Comparison of ENCODE assay signal across 8 mouse cellular contexts in genomic region chr7:13024805-13025204, GRCm38 (mm10). TPM values are rescaled to one million over a fixed set of nuclear protein-coding genes. Genes with fewer than 3 reads are reported as not detected.
DNase-seq lines count a peak whose midpoint lies in the region; ATAC-seq lines count a peak whose summit lies in the region.

No protein-coding gene starts in this region.

- H3K9ac ChIP-seq in intestine, embryonic 14.5 days (ENCODE audit: low read length), result peak overlapping the region; percentile 94

- H3K9me3 ChIP-seq in intestine, embryonic 14.5 days (ENCODE audit: control insufficient read depth, low read length), result no peaks in the 10 kb centered on the region

- ATAC-seq in intestine, embryonic 14.5 days (replicated peaks; ENCODE audit: low FRiP score, low TSS enrichment, low read depth), result peak; percentile 59

- peaks cover 43% of the 10 kb centered on the region for H3K36me3 ChIP-seq in intestine, embryonic 14.5 days (ENCODE audit: control insufficient read depth, insufficient read depth, low read length)

- no peaks in the 10 kb centered on the region for H3K27me3 ChIP-seq in intestine, embryonic 14.5 days (replicated peaks; ENCODE audit: control insufficient read depth, insufficient read depth, low read length)

- H3K4me2 ChIP-seq in intestine, embryonic 14.5 days (ENCODE audit: low read length), result peak overlapping the region; percentile 70

- intact Hi-C loops in left cerebral cortex, postnatal 4 days (cut with DNase I), result no loop called here

- H3K4me1 ChIP-seq in intestine, embryonic 14.5 days (replicated peaks; ENCODE audit: control insufficient read depth, insufficient read depth, low read length), result peaks cover 14% of the 10 kb centered on the region

- H3K4me3 ChIP-seq in intestine, embryonic 14.5 days (ENCODE audit: low read depth, low read length), result peak overlapping the region; percentile 72

- H3K27ac ChIP-seq in intestine, embryonic 14.5 days (ENCODE audit: low read depth), result peak overlapping the region; percentile 99

- WGBS in intestine, embryonic 14.5 days, result under 1% methylated on average over 26 of the region's 44 CpGs

- peak; percentile 81 for DNase-seq in ZHBTc4 (ENCODE audit: low read depth, low spot score)
- DNase-seq in cerebellum, postnatal 4 days (ENCODE audit: low spot score in 2 of 2), result peak; percentile 72 to 88
- peak; percentile 41 to 56 for DNase-seq in gastrocnemius, adult 8-10 months (ENCODE audit: low spot score in 2 of 2)
- peak; percentile 87 for DNase-seq in intestine, embryonic 14.5 days (ENCODE audit: low spot score)
- DNase-seq in left cerebral cortex, postnatal 4 days, result peak; percentile 91
- DNase-seq in mesoderm, embryonic 11.5 days (ENCODE audit: low read depth, low spot score), result peak; percentile 81
- DNase-seq in skeletal muscle tissue, adult 2 months (ENCODE audit: low read depth, low spot score), result peak; percentile 30
- DNase-seq in c-Kit-positive CD71-positive TER-119-positive erythroid progenitor cells, embryonic 14.5 days (ENCODE audit: low spot score), result no peak

RNA-seq across cellular contexts. Expression of gene Chmp2a, which starts 9.8 kb away (rescaled TPM):
- total RNA-seq in gastrocnemius, adult 8-10 months (2022), result 100 to 1,000 TPM in 1 of 4 experiments, 10 to 100 TPM in 3; 85.5 to 101 (median 92.9) TPM
- polyA plus RNA-seq in intestine, embryonic 14.5 days (2014; fragmentation: Nextera tagmentation; extraction: Ambion mirVana), result 157 and 161 TPM in 2 replicates
- total RNA-seq in left cerebral cortex, postnatal 4 days (2021), result 100 to 1,000 TPM; 120 to 122 TPM

RNA-seq across cellular contexts. Expression of gene Ube2m, which starts 13.3 kb away (rescaled TPM):
- total RNA-seq in gastrocnemius, adult 8-10 months (2022), result 100 to 1,000 TPM; 139 to 166 (median 147) TPM
- polyA plus RNA-seq in intestine, embryonic 14.5 days (2014; fragmentation: Nextera tagmentation; extraction: Ambion mirVana), result 72.7 and 124 TPM in 2 replicates
- total RNA-seq in left cerebral cortex, postnatal 4 days (2021), result 100 to 1,000 TPM; 198 to 213 TPM

RNA-seq across cellular contexts. Expression of gene Zbtb45, which starts 15.0 kb away (rescaled TPM):
- total RNA-seq in gastrocnemius, adult 8-10 months (2022), result 1 to 10 TPM; 2.5 to 3.6 (median 2.8) TPM
- polyA plus RNA-seq in intestine, embryonic 14.5 days (2014; fragmentation: Nextera tagmentation; extraction: Ambion mirVana), result 23.7 and 26.9 TPM in 2 replicates
- 10 to 100 TPM; 35.1 to 36.6 TPM for total RNA-seq in left cerebral cortex, postnatal 4 days (2021)

RNA-seq across cellular contexts. Expression of gene Trim28, which starts 25.9 kb away (rescaled TPM):
- total RNA-seq in gastrocnemius, adult 8-10 months (2022), result 10 to 100 TPM; 58.7 to 75.7 (median 62.7) TPM
- polyA plus RNA-seq in intestine, embryonic 14.5 days (2014; fragmentation: Nextera tagmentation; extraction: Ambion mirVana), result 390 and 414 TPM in 2 replicates
- 100 to 1,000 TPM; 412 to 415 TPM for total RNA-seq in left cerebral cortex, postnatal 4 days (2021)

RNA-seq across cellular contexts. Expression of gene Slc27a5, which starts 26.8 kb away (rescaled TPM):
- total RNA-seq in gastrocnemius, adult 8-10 months (2022), result under 1 TPM in 1 of 4 experiments, not detected in 3; 0.16 TPM
- polyA plus RNA-seq in intestine, embryonic 14.5 days (2014; fragmentation: Nextera tagmentation; extraction: Ambion mirVana), result 0.38 TPM in 1 of 2 replicates, not detected in the other
- total RNA-seq in left cerebral cortex, postnatal 4 days (2021), result under 1 TPM; 0.32 to 0.36 TPM

Comparison
In these comparisons a context has a peak if more than half of its experiments do, and no peak if none do; other contexts are left out.
1. RNA of gene Zbtb45, which starts 15.0 kb away (total RNA-seq): 35.1 to 36.6 TPM in left cerebral cortex, postnatal 4 days; 2.5 to 3.6 TPM in gastrocnemius, adult 8-10 months; every median in the first group is over 4 times any median in the second.